Mouse (Mus musculus): ENCODE data around the gene Naa30.

The Naa30 gene

GRCm38 (mm10) chr14:49226471-49226870 is 54.4 kb downstream of the Naa30 start:
- DNase-seq (ENCODE audit: low read depth, low spot score): no peak

DNA sequence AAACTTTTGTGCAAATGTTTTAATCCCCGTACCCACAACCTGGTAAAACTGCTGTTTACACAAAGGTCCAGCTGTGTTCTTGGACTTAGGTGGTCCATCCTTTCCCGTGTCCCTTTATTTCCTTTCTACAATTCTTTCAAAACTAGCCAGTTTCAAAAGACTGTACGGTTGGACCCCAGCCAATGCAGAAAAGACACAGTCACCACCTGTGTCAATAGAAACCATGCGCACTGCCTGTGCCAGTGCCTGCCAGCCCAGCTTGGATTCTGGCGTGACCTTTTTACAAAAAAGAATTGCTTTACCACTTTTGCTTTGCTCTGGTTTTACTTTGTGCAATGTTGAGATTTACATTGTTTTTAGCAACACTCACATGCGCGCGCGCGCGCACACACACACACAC is 55.0 kb downstream of the Naa30 start:
- DNase-seq (ENCODE audit: low read depth, low spot score): no peak

- DNase-seq (ENCODE audit: low read depth, low spot score): no peak
Observed at GRCm38 (mm10) chr14:49231845-49232244, 59.8 kb downstream of the Naa30 start.

DNA sequence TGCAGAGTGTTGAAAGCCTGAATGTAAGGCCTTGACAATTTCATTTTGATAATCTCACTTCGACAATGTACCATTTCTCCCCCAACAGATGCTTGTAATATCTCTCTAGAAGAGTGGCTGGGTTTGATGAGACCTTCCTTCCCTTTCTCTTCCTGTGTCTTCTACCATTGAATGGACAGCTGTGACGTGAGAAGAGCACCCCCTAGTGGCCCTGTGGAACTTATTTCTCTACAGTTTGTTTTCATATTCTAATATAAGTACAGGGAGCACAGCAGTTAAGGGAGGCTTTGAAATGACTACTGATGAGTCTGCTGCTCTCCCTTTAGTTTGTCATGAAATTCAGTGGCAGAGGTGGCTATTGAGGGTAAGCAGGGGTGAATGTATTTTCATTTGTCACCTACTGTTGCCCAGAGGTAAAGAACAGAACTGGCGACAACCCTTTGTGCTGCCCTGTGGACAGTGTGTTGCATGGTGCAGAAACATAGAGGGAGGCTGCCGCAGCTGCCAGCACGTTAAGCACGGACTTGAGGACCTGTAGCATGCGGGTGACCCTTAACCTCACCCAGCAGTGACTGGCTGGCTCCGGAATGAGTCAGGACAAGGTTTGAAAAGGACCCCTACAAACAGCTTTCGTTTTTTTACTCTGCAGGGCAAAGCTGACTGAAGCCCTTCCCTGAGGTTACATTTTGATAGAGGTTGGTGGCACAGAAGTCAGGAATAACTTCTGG is 62.9 kb downstream of the Naa30 start:
- peak; percentile 43 for DNase-seq (ENCODE audit: low read depth, low spot score)

DNA sequence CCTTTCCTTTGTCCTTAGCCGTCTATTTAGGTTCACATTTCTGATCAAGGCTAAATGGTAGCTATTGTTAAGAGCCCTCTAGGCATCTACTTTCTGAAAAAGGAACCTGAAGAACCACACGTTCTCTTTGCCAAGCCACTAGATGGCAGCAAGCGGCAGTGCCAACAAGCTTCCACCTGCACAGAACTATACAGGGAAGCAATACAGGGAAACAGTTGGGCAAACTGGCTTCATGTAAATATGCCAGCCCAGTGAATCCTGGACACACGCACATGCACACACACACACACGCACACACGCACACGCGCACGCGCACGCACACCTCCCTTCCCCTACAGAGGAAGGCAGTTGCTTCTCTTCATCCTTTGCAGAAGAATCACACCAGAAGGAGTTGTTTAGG is 66.2 kb downstream of the Naa30 start:
- no peak for DNase-seq (ENCODE audit: low read depth, low spot score)

Measured in WW6 (cell line).